Mouse (Mus musculus): ENCODE results near the gene Shank2.

DNA sequence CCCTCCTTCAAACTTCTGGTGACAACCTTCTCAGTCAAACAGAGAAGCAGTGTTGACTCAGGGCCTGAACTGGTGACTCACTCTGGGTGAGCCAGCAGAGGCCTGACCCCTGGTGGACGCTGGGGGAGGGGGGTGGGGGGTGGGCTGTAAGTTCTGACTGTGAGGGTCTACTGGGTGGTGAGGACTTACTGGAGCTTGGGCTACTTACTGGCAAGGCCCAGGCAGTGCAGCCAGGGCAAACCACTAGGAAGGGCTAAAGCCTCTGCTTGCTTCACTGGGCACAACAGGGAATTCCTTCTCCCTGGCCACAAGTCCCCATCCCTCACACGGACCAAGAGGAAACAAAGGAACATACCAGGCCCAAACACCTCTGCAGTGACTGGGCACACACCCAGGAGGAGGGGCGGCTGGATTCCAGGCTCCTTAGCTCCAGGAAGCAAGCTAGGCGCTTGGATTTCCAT lies 467.5 kb downstream of the Shank2 start:
- TF ChIP-seq EP300 (IDR thresholded peaks at IDR 0.05; ENCODE audit: low read depth in 1 of 2, low read length in 2 of 2), result no peak
- TF ChIP-seq CTCF (IDR thresholded peaks at IDR 0.05 in 2 of 3, conservative IDR thresholded peaks at IDR 0.05 in 1 of 3; ENCODE audit: control insufficient read depth in 1 of 3, insufficient read depth in 1 of 3, low read depth in 2 of 3, low read length in 3 of 3, poor library complexity in 1 of 3, severe bottlenecking in 1 of 3), result peak in 1 of 3 experiments; percentile 30; a peak in 2 of 6 replicates
- no peak for TF ChIP-seq POLR2A (IDR thresholded peaks at IDR 0.05; ENCODE audit: control insufficient read depth in 1 of 2, insufficient read depth in 1 of 2, low read depth in 1 of 2, low read length in 2 of 2, poor library complexity in 1 of 2)
- TF ChIP-seq NELFE (IDR thresholded peaks at IDR 0.05; ENCODE audit: low read depth, low read length), result no peak
- TF ChIP-seq USF2 (IDR thresholded peaks at IDR 0.05; ENCODE audit: borderline replicate concordance in 1 of 2, insufficient read depth in 1 of 2, low read depth in 1 of 2, low read length in 2 of 2), result no peak
- no peak for TF ChIP-seq UBTF (IDR thresholded peaks at IDR 0.05; ENCODE audit: borderline replicate concordance, insufficient read depth, low read depth, low read length)
